Mouse (Mus musculus): ENCODE data around the gene Rtl6.

GRCm38 (mm10) chr15:84597021-84597420 lies 39.4 kb upstream of the Rtl6 start:
- TF ChIP-seq CTCF (IDR thresholded peaks at IDR 0.05; ENCODE audit: low read depth, low read length) (no peak), POLR2A (IDR thresholded peaks at IDR 0.05; ENCODE audit: extremely low read depth, insufficient read depth, low read length) (no peak)
